Mouse (Mus musculus) cerebellum, postnatal 10 days (tissue): ENCODE results near the gene Gpr19.

Experiments
- DNase-seq, 2 experiments: peaks; one replicate each; pipeline ENCODE4 v3.0.0; 2021; ENCODE audit warnings: mixed read lengths in 2 of 2

Gpr19 gene

GRCm38 (mm10) chr6:134922511-134923195 lies 24.3 kb upstream of the Gpr19 start:
- DNase-seq, result peak in 1 of 2 experiments; percentile 16

- DNase-seq, result peak; percentile 61 to 69
Observed at GRCm38 (mm10) chr6:134921695-134922510, 23.5 kb upstream of the Gpr19 start.

- DNase-seq, result peak; percentile 85 to 89
Observed at GRCm38 (mm10) chr6:134921014-134921694, 22.8 kb upstream of the Gpr19 start.

- DNase-seq, result peak; percentile 94 to 96
Observed at GRCm38 (mm10) chr6:134920190-134921013, 22.0 kb upstream of the Gpr19 start, which contains the start of gene Cdkn1b. Gene Cdkn1b (plus strand): TSS chr6:134920401.

DNA sequence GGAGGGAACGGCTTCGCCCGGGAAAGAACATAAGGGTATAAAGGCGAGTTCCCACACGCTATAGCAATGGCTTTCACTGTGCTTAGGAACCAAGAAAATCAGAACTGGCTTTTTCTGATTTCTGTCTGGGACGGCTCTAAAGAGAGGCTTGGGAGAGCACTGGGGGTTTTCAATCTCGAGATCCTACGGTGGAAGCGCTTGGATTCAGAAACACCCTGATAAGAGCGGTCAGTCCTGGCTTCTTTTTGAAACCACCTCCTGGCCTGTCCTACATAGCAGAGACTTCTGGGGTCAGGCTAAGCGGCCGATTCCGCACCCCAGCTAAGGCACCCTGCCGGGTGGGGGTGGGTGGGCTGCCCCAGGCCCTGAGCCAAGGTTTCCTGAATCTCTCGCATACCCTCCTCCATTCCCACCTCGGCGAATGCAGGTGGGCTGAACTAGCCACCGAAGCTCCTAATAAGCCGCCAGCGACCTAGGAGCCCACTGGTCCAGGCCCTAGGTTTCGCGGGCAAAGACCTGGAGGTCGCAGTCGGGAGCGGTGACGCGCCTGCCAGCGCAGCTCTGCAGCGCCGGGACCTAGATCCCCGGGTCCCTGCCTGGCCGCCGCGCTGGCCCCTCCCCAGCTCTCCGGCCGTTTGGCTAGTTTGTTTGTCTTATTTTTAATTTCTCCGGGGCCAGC lies 21.3 kb upstream of the Gpr19 start:
- DNase-seq, result peak in 1 of 2 experiments; percentile 37

- DNase-seq, result no peak
Observed at GRCm38 (mm10) chr6:134918769-134919168, 20.4 kb upstream of the Gpr19 start.

GRCm38 (mm10) chr6:134917087-134917486 lies 18.7 kb upstream of the Gpr19 start:
- peak; percentile 62 to 63 for DNase-seq

GRCm38 (mm10) chr6:134916641-134917040 lies 18.3 kb upstream of the Gpr19 start:
- DNase-seq, result peak in 1 of 2 experiments; percentile 15

- no peak for DNase-seq
Observed at GRCm38 (mm10) chr6:134914523-134914922, 16.1 kb upstream of the Gpr19 start.

DNA sequence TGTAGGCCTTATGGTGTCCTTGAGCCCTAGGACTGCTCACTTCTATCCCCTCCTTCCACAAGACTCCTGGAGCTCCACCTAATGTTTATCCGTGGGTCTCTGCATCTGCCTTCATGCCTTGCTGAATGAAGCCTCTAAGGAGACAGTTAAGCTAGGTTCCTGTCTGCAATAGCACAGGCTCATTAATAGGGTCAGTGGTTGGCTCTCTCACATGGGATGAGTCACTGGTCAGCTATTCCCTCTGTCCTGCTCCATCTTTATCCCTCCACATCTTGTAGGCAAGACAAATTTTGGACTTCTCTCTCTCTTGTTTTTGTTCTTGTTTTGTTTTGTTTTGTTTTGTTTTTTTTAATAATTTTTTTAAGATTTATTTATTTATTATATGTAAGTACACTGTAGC lies 7.4 kb upstream of the Gpr19 start:
- no peak for DNase-seq

GRCm38 (mm10) chr6:134903891-134904884 lies 5.8 kb upstream of the Gpr19 start:
- DNase-seq, result no peak

DNA sequence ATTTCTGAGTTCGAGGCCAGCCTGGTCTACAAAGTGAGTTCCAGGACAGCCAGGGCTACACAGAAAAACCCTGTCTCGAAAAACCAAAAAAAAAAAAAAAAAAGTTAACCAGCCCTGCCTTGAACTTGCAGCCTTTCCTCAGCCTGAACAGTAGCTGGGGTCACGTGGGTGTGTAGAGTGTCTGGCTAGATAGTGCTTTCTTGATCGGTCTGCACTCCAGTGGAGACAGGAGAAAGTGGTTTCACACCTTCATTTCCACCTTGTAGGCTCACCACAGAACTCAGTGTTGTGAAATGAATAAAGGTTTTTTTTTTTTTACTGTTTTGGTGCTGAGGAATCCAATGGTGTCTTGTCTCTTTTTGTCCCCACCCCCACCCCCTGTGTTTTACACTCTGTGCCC lies 5.0 kb upstream of the Gpr19 start:
- no peak for DNase-seq

- peak; percentile 98 for DNase-seq
Observed at GRCm38 (mm10) chr6:134897443-134898094, 809 bp downstream of the Gpr19 start.

DNA sequence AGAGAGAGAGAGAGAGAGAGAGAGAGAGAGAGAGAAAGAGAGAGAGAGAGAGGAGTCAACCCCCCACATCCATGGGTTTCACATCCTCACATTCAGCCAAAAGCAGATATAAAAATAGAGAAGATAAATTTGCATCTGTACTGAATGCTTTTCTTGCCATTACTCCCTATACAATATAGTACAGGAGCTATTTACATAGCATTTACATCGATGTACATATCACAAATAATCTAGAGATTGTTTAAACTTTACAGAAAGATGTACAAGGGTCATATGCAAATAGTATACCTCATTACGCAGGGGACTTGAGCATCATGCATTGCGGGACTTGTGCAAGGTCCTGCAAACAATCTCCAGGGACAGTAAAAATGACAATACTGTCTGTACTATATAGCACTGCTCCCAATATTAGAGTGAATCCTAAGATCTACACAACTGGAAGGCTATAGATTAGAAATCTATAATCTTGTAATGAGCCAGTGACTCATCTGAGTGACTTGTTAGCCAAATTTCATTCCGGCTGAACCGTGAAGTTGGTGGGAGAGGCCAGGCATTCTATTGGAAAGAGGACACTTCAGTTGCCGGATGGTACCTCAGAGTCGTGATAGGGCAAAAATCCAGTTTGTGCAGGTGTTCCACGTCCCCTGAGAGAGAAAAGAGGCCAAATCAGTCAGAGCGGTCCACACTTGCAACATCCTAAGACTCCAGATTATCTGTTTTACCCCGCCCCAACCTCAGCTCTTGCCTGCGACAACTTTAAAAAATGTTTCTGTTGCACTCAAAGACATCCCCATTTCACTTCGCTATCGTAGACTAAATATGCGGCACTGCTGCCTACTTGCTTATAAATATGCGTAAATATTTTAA lies 1.6 kb downstream of the Gpr19 start:
- DNase-seq, result peak; percentile 36 to 45

GRCm38 (mm10) chr6:134890436-134890835 lies 7.9 kb downstream of the Gpr19 start:
- DNase-seq, result no peak

DNA sequence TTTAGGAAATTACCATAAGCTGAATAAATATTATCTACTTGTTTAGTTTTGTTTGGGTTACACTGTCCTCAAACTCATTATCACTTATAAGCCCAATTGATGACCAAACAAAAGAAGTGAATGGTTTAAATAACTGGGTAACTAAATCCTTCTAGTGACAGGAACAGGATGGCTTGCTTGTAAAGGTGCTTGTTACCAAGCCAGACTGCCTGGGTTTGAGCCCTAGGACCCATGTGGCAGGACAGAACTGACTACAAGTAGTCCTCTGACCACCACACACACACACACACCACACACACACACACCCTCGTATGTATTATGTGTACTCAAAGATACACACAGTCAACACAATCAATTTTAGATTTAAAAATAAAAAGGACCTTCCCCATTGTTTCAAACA lies 8.6 kb downstream of the Gpr19 start:
- DNase-seq, result no peak

GRCm38 (mm10) chr6:134888563-134889017 lies 9.8 kb downstream of the Gpr19 start:
- peak; percentile 54 to 58 for DNase-seq

DNA sequence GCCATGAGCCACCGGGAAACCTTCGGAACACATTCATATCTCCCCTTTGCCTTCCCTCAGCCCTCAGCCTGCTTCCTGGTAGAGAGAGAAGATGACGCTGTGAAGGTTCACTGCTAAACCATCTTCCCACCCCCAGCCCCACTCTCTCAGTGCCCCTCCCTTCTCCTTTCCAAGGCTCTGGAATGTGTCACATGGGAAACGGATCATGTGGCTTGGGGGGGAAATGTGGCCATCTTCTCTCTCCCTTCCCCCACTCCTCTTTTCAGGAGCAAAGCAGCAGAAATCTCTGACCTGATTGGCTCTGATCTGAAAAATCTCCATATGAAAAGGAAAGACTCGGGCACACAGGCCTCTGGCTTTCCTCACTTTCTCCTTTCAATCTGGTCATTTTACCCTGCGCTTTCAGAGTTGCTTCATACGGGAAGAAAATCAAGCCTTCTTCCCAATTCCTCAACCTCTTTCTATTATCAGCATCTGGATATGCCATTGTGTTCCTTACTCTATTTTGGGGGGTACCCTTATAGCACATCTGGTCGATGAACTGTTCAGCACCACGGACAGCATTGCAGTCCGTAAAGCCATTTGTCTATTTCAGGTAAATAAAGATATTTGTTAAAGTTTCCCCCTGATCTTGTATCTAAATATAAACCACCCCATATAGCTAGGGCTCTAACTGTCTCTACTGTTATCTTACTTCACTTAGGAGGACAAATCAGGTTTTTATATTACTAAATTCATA lies 10.5 kb downstream of the Gpr19 start:
- peak; percentile 93 to 97 for DNase-seq
